Mouse (Mus musculus): ENCODE data around the gene Abca12. TPM values are rescaled to one million over a fixed set of nuclear protein-coding genes. Genes with fewer than 3 reads are reported as not detected.
A peak's percentile ranks its signal among the peaks of the same experiment; 100 is the strongest.

The Abca12 gene
- polyA plus RNA-seq, 1 experiment from 2014 or later, result not detected

GRCm38 (mm10) chr1:71272550-71272949, 142.2 kb downstream of the Abca12 start:
- Histone ChIP-seq H3K4me2 (replicated peaks; ENCODE audit: low read depth, low read length) (no peak overlapping the region), H3K27ac (ENCODE audit: low read length) (no peak overlapping the region), H3K4me1 (ENCODE audit: insufficient read depth, low read depth, low read length) (no peaks in the 10 kb centered on the region), H3K27me3 (replicated peaks; ENCODE audit: insufficient read depth, low read length) (no peaks in the 10 kb centered on the region), H3K9me3 (ENCODE audit: low read length) (no peaks in the 10 kb centered on the region), H3K4me3 (ENCODE audit: low read depth, low read length) (no peak overlapping the region), H3K36me3 (ENCODE audit: insufficient read depth, low read length) (no peaks in the 10 kb centered on the region), H3K9ac (replicated peaks; ENCODE audit: low read depth) (no peak overlapping the region)
- DNase-seq (ENCODE audit: low spot score) (no peak), ATAC-seq (no peak)
- TF ChIP-seq CTCF (IDR thresholded peaks at IDR 0.05) (no peak), EP300 (IDR thresholded peaks at IDR 0.05) (no peak)
- 82% methylated on average over 7 of the region's 7 CpGs for WGBS

- Histone ChIP-seq H3K27ac (ENCODE audit: low read length) (no peak overlapping the region), H3K9me3 (ENCODE audit: low read length) (no peaks in the 10 kb centered on the region), H3K9ac (replicated peaks; ENCODE audit: low read depth) (no peak overlapping the region), H3K36me3 (ENCODE audit: insufficient read depth, low read length) (no peaks in the 10 kb centered on the region), H3K4me2 (replicated peaks; ENCODE audit: low read depth, low read length) (no peak overlapping the region), H3K4me1 (ENCODE audit: insufficient read depth, low read depth, low read length) (no peaks in the 10 kb centered on the region), H3K4me3 (ENCODE audit: low read depth, low read length) (no peak overlapping the region), H3K27me3 (replicated peaks; ENCODE audit: insufficient read depth, low read length) (no peaks in the 10 kb centered on the region)
- 71% methylated on average over 8 of the region's 8 CpGs for WGBS
- ATAC-seq, result no peak
- DNase-seq (ENCODE audit: low spot score), result no peak
- TF ChIP-seq CTCF (IDR thresholded peaks at IDR 0.05) (no peak), EP300 (IDR thresholded peaks at IDR 0.05) (no peak)
These were observed 142.6 kb downstream of the Abca12 start for GRCm38 (mm10) chr1:71272077-71272476.

GRCm38 (mm10) chr1:71270083-71270482, 144.6 kb downstream of the Abca12 start:
- no peak for ATAC-seq

GRCm38 (mm10) chr1:71266630-71267029, 148.1 kb downstream of the Abca12 start:
- no peak for ATAC-seq
- no peak for TF ChIP-seq CTCF (IDR thresholded peaks at IDR 0.05)
- no peak for TF ChIP-seq EP300 (IDR thresholded peaks at IDR 0.05)

More at GRCm38 (mm10) chr1:71270083-71270482, 144.6 kb downstream of the Abca12 start:
- no peaks in the 10 kb centered on the region for H3K9me3 ChIP-seq (ENCODE audit: low read length)
- H3K4me1 ChIP-seq (ENCODE audit: insufficient read depth, low read depth, low read length), result no peaks in the 10 kb centered on the region
- no peak for DNase-seq (ENCODE audit: low spot score)
- no peak overlapping the region for H3K4me3 ChIP-seq (ENCODE audit: low read depth, low read length)
- no peak overlapping the region for H3K27ac ChIP-seq (ENCODE audit: low read length)
- 87% methylated on average over 3 of the region's 3 CpGs for WGBS
- H3K36me3 ChIP-seq (ENCODE audit: insufficient read depth, low read length), result no peaks in the 10 kb centered on the region
- TF ChIP-seq EP300 (IDR thresholded peaks at IDR 0.05) (no peak), CTCF (IDR thresholded peaks at IDR 0.05) (peak; percentile 34)
- no peaks in the 10 kb centered on the region for H3K27me3 ChIP-seq (replicated peaks; ENCODE audit: insufficient read depth, low read length)
- no peak overlapping the region for H3K4me2 ChIP-seq (replicated peaks; ENCODE audit: low read depth, low read length)
- H3K9ac ChIP-seq (replicated peaks; ENCODE audit: low read depth), result no peak overlapping the region

GRCm38 (mm10) chr1:71263532-71263931, 151.2 kb downstream of the Abca12 start:
- 91% methylated on average over 7 of the region's 7 CpGs for WGBS
- TF ChIP-seq EP300 (IDR thresholded peaks at IDR 0.05), result no peak
- TF ChIP-seq CTCF (IDR thresholded peaks at IDR 0.05), result no peak
- no peak for DNase-seq (ENCODE audit: low spot score)

More at GRCm38 (mm10) chr1:71266630-71267029, 148.1 kb downstream of the Abca12 start:
- Histone ChIP-seq H3K4me3 (ENCODE audit: low read depth, low read length) (no peak overlapping the region), H3K9ac (replicated peaks; ENCODE audit: low read depth) (no peak overlapping the region), H3K4me1 (ENCODE audit: insufficient read depth, low read depth, low read length) (no peaks in the 10 kb centered on the region), H3K36me3 (ENCODE audit: insufficient read depth, low read length) (no peaks in the 10 kb centered on the region), H3K27me3 (replicated peaks; ENCODE audit: insufficient read depth, low read length) (no peaks in the 10 kb centered on the region), H3K4me2 (replicated peaks; ENCODE audit: low read depth, low read length) (no peak overlapping the region), H3K9me3 (ENCODE audit: low read length) (no peaks in the 10 kb centered on the region), H3K27ac (ENCODE audit: low read length) (no peak overlapping the region)
- 91% methylated on average over 8 of the region's 8 CpGs for WGBS
- no peak for DNase-seq (ENCODE audit: low spot score)

GRCm38 (mm10) chr1:71244647-71245046, 170.1 kb downstream of the Abca12 start:
- no peak overlapping the region for H3K4me2 ChIP-seq (replicated peaks; ENCODE audit: low read depth, low read length)
- H3K36me3 ChIP-seq (ENCODE audit: insufficient read depth, low read length), result no peaks in the 10 kb centered on the region
- no peak overlapping the region for H3K27ac ChIP-seq (ENCODE audit: low read length)
- no peaks in the 10 kb centered on the region for H3K9me3 ChIP-seq (ENCODE audit: low read length)
- ATAC-seq, result no peak
- H3K4me1 ChIP-seq (ENCODE audit: insufficient read depth, low read depth, low read length), result no peaks in the 10 kb centered on the region; the same call in 1 of the 2 replicates
- DNase-seq (ENCODE audit: low spot score), result no peak
- WGBS, result 54% methylated on average over 3 of the region's 3 CpGs
- no peak overlapping the region for H3K9ac ChIP-seq (replicated peaks; ENCODE audit: low read depth)
- no peaks in the 10 kb centered on the region for H3K27me3 ChIP-seq (replicated peaks; ENCODE audit: insufficient read depth, low read length)
- no peak for TF ChIP-seq CTCF (IDR thresholded peaks at IDR 0.05)
- no peak for TF ChIP-seq EP300 (IDR thresholded peaks at IDR 0.05)
- no peak overlapping the region for H3K4me3 ChIP-seq (ENCODE audit: low read depth, low read length)

More at GRCm38 (mm10) chr1:71263532-71263931, 151.2 kb downstream of the Abca12 start:
- Histone ChIP-seq H3K4me2 (replicated peaks; ENCODE audit: low read depth, low read length) (no peak overlapping the region), H3K27ac (ENCODE audit: low read length) (no peak overlapping the region), H3K27me3 (replicated peaks; ENCODE audit: insufficient read depth, low read length) (no peaks in the 10 kb centered on the region), H3K36me3 (ENCODE audit: insufficient read depth, low read length) (no peaks in the 10 kb centered on the region), H3K4me1 (ENCODE audit: insufficient read depth, low read depth, low read length) (no peaks in the 10 kb centered on the region), H3K4me3 (ENCODE audit: low read depth, low read length) (no peak overlapping the region), H3K9ac (replicated peaks; ENCODE audit: low read depth) (no peak overlapping the region), H3K9me3 (ENCODE audit: low read length) (no peaks in the 10 kb centered on the region)
- ATAC-seq, result no peak

- 68% methylated on average over 1 of the region's 1 CpGs for WGBS
These were observed 173.3 kb downstream of the Abca12 start for GRCm38 (mm10) chr1:71241396-71241795.

More at GRCm38 (mm10) chr1:71241396-71241795, 173.3 kb downstream of the Abca12 start:
- TF ChIP-seq EP300 (IDR thresholded peaks at IDR 0.05) (no peak), CTCF (IDR thresholded peaks at IDR 0.05) (no peak)
- no peak for ATAC-seq
- Histone ChIP-seq H3K4me2 (replicated peaks; ENCODE audit: low read depth, low read length) (no peak overlapping the region), H3K36me3 (ENCODE audit: insufficient read depth, low read length) (no peaks in the 10 kb centered on the region), H3K27me3 (replicated peaks; ENCODE audit: insufficient read depth, low read length) (no peaks in the 10 kb centered on the region), H3K9ac (replicated peaks; ENCODE audit: low read depth) (no peak overlapping the region), H3K4me3 (ENCODE audit: low read depth, low read length) (no peak overlapping the region), H3K9me3 (ENCODE audit: low read length) (no peaks in the 10 kb centered on the region), H3K27ac (ENCODE audit: low read length) (no peak overlapping the region), H3K4me1 (ENCODE audit: insufficient read depth, low read depth, low read length) (no peaks in the 10 kb centered on the region; the same call in 1 of the 2 replicates)
- DNase-seq (ENCODE audit: low spot score), result no peak
